Mouse (Mus musculus) yolk sac, embryonic 10.5 days (tissue): Measurements from ENCODE around the gene Inca1.
A peak's percentile ranks its signal among the peaks of the same experiment; 100 is the strongest.

Source experiments
- DNase-seq: peaks from one replicate; pipeline ENCODE4 v3.0.0-alpha.2; 2017; ENCODE audit warnings: low spot score

Inca1 gene

GRCm38 (mm10) chr11:70669582-70670345 is 30.2 kb downstream of the Inca1 start:
- peak; percentile 82 for DNase-seq

- DNase-seq: peak; percentile 99
Measured at GRCm38 (mm10) chr11:70668771-70669505, 31.0 kb downstream of the Inca1 start, which contains the start of gene Spag7. Spag7 (minus strand) TSS chr11:70669416.

- no peak for DNase-seq
Measured at GRCm38 (mm10) chr11:70668335-70668770, 31.6 kb downstream of the Inca1 start.

- no peak for DNase-seq
Measured at GRCm38 (mm10) chr11:70667271-70668150, 32.4 kb downstream of the Inca1 start.

- no peak for DNase-seq
Measured at GRCm38 (mm10) chr11:70666687-70667086, 33.3 kb downstream of the Inca1 start.

GRCm38 (mm10) chr11:70664741-70665140 is 35.2 kb downstream of the Inca1 start:
- no peak for DNase-seq

- no peak for DNase-seq
Measured at GRCm38 (mm10) chr11:70663957-70664356, 36.0 kb downstream of the Inca1 start.

GRCm38 (mm10) chr11:70663101-70663500 is 36.9 kb downstream of the Inca1 start:
- DNase-seq: no peak

GRCm38 (mm10) chr11:70660571-70660970 is 39.4 kb downstream of the Inca1 start:
- DNase-seq: no peak

- DNase-seq: no peak
Measured at GRCm38 (mm10) chr11:70658942-70659341, 41.0 kb downstream of the Inca1 start.

GRCm38 (mm10) chr11:70658521-70658920 is 41.4 kb downstream of the Inca1 start:
- DNase-seq: no peak

- no peak for DNase-seq
Measured at GRCm38 (mm10) chr11:70657991-70658390, 42.0 kb downstream of the Inca1 start.

- DNase-seq: no peak
Measured at GRCm38 (mm10) chr11:70657573-70657972, 42.4 kb downstream of the Inca1 start.

GRCm38 (mm10) chr11:70656964-70657363 is 43.0 kb downstream of the Inca1 start, which contains the start of gene Eno3:
Eno3 (plus strand) TSS chr11:70657202.
- no peak for DNase-seq

GRCm38 (mm10) chr11:70656456-70656927 is 43.5 kb downstream of the Inca1 start:
- DNase-seq: peak; percentile 47

GRCm38 (mm10) chr11:70655571-70656455 is 44.1 kb downstream of the Inca1 start:
- DNase-seq: peak; percentile 83

- DNase-seq: peak; percentile 91
Measured at GRCm38 (mm10) chr11:70654923-70655570, 44.9 kb downstream of the Inca1 start.

- DNase-seq: peak; percentile 93
Measured at GRCm38 (mm10) chr11:70654198-70654922, 45.6 kb downstream of the Inca1 start, which contains the start of gene Pfn1. Pfn1 (minus strand) TSS chr11:70654644.

GRCm38 (mm10) chr11:70653345-70654197 is 46.4 kb downstream of the Inca1 start:
- peak; percentile 87 for DNase-seq
